Mouse (Mus musculus) right cerebral cortex, postnatal 14 days (tissue): Measurements from ENCODE around the gene Gm10226.
"Not testable (repeated sequence)": the region's sequence is repeated elsewhere in the genome, so short reads cannot be mapped to it uniquely, and the experiment has no call there.

Source experiments
- DNase-seq: peaks from one replicate; pipeline ENCODE4 v3.0.0; 2022

Gm10226 gene

DNA sequence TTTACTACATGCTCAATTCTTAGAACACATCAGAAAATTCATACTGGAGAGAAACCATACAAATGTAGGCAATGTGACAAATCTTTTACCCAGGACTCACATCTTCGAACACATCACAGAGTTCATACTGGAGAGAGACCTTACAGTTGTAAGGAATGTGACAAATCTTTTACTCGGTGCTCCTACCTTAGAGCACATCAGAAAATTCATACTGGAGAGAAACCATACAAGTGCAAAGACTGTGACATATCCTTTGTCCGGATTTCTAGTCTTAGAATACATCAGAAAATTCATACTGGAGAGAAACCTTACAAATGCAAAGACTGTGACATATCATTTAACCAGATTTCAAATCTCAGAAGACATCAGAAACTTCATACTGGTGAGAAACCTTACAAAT lies at the start of gene Gm10226:
Gene Gm10226 (plus strand): TSS at position 301 of the 400 bp plus-strand sequence.
- DNase-seq: no peak

GRCm38 (mm10) chr17:21648791-21649190 lies 42.9 kb upstream of the Gm10226 start:
- DNase-seq: no peak

DNA sequence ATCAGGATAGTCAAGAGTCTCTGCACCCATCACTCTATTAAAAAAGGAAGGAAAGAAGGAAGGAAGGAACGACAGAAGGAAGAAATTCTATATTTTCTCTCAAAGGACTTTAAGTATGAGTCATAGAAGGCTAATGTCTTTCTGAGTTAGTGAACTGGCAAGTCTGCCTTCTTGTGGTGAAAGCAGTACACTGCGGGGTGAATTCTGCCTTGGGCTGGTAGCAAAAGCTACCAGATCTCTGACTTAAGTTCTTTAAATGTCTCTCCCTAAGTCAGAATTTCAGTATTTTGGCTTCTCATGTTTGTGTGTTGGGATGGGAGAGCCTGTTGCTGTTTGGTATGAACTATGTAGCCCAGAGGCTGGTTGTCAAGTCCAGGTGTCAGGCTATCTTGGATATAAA lies 41.7 kb upstream of the Gm10226 start:
- DNase-seq: no peak

GRCm38 (mm10) chr17:21650364-21650907 lies 41.2 kb upstream of the Gm10226 start, which contains the start of gene Zfp983:
Gene Zfp983, plus strand, starts transcription at chr17:21650624.
- peak; percentile 47 for DNase-seq

- not testable (repeated sequence) for DNase-seq
Measured at GRCm38 (mm10) chr17:21678826-21679225, 12.8 kb upstream of the Gm10226 start.

- DNase-seq: peak; percentile 50
Measured at GRCm38 (mm10) chr17:21679273-21680018, 12.2 kb upstream of the Gm10226 start.

- not testable (repeated sequence) for DNase-seq
Measured at GRCm38 (mm10) chr17:21680019-21680376, 11.7 kb upstream of the Gm10226 start.

- DNase-seq: no peak
Measured at GRCm38 (mm10) chr17:21693342-21693741, 1.7 kb downstream of the Gm10226 start.

DNA sequence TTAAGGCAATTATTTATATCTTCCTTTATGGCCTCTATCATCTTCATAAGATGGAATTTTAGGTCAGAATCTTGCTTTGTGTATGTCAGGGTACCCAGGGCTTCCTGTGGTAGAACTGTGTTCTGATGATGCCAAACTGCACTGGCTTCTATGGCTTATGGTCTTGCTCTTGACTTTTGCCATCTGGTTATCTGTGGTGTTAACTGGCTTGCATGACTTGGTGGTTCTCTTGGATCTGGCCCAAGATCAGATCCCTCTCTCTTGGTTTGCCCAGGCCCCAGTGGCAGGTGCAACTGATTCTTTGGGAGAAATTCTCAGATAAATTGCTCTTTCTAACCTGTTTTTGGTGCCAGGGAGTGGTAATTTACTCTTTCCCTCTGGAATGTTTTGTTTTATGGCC lies 4.4 kb downstream of the Gm10226 start:
- DNase-seq: no peak

GRCm38 (mm10) chr17:21702281-21703240 lies 10.9 kb downstream of the Gm10226 start:
- no peak for DNase-seq

DNA sequence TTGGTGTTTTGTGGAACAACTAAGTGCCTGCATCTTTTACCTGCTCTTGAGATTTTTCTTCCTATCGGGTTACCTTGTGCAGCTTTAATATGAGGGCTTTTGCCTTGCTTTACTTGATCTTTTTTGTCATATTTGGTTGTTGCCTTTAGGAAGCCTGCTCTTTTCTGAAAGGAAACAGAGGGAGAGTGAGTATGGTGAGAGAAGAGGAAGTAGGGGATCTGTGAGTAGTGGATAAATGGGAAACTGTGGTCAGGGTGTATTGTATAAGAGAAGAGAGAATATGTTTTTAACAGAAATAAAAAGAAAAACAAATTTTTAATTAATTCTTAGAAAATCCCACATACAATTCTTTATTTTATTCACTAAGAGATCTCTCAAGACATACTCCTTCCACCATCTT lies 11.8 kb downstream of the Gm10226 start:
- DNase-seq: no peak

DNA sequence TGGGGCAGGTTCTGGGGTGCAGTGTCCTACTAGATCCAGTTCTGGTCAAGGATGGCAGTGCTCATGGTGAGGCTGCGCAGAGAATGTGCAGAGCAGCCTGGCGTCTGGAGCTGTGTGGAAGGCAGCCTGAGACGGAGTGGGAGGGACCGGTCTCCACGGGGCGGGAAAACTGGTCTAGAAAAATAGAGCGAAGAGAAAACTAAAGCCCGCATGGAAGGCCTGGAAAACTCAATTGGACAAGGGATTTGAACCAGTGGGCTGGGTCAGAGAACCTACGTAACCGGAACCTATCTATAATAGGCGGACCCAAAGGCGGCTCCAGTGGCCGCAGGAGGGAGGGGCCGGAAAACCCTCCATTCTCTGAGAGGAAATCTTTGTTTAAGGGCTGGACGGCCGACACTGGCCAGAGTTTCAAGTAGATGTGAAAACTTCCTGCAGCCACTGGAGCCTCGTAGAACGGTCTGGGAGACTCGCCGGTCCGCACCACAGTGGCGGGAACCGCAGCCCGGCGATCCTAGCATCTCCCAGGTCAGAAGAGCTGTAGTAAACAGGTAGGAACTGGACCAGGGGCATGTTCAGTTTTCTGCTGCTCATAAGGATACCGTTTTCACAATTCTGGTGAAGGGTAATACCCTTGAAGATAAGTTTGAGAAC lies 15.8 kb downstream of the Gm10226 start, which contains the start of gene Zfp760:
Gene Zfp760 (plus strand): TSS at position 399 of the 654 bp plus-strand sequence.
- DNase-seq: peak; percentile 58

DNA sequence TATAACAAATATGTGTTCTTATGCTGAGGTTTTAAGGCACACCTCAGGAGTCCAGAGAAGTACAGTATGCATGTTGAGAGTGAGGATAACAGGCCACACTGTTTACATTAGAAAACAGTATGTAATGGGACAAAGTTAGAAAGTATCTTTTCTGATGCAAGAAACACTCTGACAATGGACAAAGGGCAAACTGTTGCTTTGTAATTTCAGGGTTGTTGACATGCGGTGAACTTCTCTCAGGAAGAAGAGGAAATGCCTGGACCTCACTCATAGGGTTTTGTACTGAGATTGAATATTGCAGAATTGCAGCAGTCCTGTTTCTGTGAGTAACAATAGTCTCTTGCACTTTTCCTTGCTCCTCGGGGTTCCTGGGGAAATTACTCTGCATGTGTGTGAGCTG lies 16.7 kb downstream of the Gm10226 start:
- no peak for DNase-seq

DNA sequence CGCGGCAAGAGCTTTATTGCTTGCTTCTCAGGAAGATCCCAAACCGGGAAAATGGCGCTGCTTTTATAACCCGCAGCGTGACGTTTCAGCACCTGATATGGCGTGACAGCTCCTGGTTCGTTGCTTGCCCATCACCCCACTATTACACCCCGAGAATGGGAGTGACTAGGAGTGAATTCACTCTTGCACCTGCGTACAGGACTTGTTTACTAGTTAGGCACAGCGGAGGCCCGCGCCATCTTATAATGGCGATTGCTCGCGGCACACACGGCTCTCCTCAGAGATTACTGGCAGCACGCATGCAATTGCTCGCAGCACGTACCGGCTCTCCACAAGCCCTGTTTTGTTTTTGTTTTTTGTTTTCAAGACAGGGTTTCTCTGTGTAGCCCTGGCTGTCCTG lies 38.8 kb downstream of the Gm10226 start, which contains the start of gene Zfp229:
Gene Zfp229 (plus strand): TSS at position 301 of the 400 bp plus-strand sequence.
- DNase-seq: not testable (repeated sequence)

DNA sequence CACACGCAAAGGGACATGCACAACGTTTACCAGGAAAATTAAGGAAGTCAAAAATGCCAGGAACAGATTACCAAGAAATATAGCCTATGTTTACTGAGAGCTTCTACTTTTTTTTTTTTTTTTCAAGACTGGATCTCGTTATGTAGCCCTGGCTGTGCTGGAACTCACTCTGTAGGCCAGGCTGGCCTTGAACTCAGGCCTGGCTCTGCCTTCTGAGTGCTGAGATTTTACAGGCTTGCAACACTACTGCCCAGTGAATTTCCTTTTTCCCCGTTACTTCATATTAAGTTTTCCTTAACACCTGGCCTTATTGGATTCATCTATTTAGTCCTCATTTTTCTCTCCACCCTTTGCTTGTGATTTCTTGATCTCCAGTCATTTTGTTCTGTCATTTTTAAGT lies 41.4 kb downstream of the Gm10226 start:
- DNase-seq: no peak

- DNase-seq: peak; percentile 48
Measured at GRCm38 (mm10) chr17:21733529-21734031, 41.9 kb downstream of the Gm10226 start.
